Mouse (Mus musculus): ENCODE data around the gene Slc4a7.

DNA sequence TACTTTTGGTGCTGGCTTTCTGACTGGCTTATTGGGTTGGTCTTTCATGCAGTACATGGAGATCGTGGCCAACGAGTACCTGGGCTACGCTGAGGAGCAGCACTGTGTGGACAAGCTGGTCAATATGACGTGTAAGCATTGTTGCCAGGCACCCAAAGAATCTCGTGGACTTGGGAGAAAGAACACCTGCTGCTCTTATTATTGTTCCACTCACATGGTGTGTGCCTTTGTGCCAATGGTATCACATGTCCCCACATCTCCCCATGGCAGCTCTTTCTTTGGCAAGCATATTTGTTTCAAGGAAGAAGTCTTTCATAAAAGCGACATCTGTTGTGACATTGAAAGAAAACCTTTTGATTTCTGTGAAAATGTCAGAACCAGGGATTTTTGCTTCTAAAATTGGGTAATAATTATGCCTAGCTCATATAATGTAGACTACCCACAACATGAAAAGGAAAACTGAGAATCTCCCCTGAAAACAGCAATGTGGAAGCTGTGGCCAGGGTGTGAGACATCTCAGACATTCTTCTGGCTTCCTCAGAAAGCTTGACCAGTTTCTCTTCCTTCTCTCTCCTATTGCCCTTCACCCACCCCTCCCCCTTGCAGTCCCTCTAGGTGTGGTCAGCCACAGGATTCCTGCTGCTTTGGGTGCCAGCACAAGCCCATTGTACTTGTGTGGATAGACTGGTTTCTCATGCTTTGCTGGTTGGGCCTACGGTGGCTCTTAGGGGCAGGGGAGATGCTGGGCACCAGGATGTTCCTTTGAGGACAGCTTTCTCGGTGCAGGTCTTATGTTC, 140.9 kb downstream of the Slc4a7 start:
- TF ChIP-seq POLR2A (IDR thresholded peaks at IDR 0.05; ENCODE audit: low read depth, low read length): no peak
- TF ChIP-seq CTCF (IDR thresholded peaks at IDR 0.05; ENCODE audit: borderline replicate concordance, insufficient read depth, low read length): no peak
